Mouse (Mus musculus): Measurements from ENCODE around the gene Olfr623.
A peak's percentile ranks its signal among the peaks of the same experiment; 100 is the strongest.

Gene Olfr623

DNA sequence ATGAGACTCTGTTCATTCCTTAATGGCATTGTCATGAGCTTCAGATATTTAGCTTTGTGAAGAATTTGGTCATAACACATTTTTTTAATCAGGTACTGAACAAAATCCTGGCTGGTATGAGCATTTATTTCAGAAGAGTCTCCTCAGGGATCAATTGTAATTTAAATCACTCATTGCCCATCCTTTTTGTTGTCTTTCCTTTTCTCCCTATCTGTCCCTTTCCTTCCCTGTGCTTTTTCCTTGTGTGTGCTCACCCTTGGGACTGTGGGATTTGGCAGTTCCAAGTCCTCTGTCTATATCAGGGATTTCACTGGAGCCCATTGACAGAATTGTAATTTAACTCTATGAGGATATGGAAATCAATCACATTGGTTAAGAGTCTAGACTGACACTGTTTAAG lies at the start of gene Olfr623:
Gene Olfr623, minus strand, starts transcription at position 101 of the 400 bp plus-strand sequence.
- DNase-seq = no peak

DNA sequence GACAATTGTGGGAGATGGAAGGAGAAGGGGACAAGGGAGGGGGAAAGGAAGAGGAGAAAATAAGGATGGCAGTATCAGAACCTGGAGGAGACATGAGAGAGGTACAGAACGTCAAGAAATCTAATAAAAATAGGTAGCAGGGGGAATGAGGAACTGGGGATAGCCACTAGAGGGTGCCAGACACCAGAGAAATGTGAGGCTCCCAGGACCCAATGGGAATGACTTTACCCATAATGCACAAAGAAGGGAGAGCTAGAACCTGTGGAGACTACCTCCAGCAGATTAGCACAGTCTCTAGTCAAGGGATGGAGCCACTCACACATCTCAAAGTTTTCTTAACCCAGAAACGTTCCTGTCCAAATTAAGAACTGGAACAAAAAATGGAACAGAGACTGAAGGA lies 48.5 kb upstream of the Olfr623 start:
- peak; percentile 14 for DNase-seq

DNA sequence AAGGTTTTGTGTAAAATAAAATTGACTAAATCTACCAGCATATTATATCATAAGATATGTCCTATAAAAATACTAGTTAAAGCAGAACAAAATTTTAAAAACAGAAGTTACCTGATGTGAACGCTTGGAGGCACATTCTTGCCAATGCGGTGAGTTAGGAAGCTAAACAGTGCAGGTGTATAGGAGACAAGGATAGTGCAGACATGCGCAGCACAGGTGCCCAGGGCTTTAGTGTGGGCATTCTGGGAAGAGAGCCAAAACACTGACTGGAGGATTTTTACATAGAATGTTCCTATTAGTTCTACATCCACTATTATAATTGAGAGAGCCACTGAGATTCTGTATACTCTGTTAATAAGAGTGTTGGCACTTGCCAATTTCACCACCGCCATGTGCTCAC lies 36.0 kb upstream of the Olfr623 start:
- DNase-seq = no peak

DNA sequence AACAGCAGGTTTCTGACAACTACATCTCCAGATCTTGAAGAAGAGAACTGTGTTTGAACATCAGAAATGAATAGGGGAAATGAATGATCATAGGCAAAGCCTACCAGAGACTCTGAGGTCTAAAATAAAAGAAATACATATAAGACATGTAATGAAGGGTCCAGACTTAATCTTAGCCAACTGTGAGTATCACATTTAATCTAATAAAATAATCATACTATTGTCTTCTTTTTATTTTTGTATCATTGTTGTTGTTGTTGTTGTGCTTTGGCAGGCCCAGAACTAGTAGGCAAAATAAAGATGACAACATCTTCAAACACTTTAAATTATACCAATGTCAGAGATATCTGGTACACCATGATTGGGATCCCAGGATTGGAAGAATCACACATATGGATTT lies 18.9 kb upstream of the Olfr623 start, which contains the start of gene Olfr625-ps1:
Gene Olfr625-ps1, plus strand, starts transcription at position 301 of the 400 bp plus-strand sequence.
- DNase-seq = no peak

DNA sequence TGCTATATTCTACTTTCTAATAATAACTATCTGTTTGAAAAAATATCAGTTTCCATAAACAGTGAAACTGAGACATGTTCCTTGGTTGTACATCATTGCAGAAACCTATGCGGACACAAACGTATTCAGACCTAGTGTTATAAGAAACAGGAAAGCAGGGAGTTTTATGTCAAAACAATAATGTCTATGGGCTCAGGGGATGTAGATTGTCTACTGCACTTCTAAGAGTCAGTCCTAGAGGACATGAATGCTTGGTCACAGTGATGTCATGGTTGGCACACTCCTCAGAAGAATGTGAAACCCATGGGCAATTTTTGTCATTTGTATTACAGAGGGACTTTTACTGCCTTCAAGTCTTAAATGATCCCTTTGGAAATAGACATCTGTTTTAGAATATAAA lies 7.6 kb upstream of the Olfr623 start, which contains the start of gene Olfr624:
Gene Olfr624, minus strand, starts transcription at position 101 of the 400 bp plus-strand sequence.
- no peak for DNase-seq

DNA sequence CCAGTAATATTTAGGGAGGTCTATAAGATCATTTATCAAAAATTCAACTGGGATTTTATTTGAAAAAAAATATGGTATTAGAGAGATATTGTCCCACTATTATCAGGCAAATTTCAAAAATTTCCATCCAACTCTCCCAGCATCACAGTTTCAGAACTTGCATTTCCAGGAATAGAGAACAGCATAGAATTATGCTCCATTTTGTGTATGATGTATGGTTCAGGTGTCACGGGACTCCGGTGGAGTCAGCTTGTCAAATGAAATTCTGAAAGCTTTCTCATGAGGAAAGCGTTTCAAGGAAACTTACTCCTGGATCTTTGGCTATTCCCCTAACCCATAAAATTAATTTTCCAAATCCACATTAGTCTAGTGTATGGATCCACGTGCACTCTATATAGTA lies 19.4 kb downstream of the Olfr623 start:
- DNase-seq = no peak

DNA sequence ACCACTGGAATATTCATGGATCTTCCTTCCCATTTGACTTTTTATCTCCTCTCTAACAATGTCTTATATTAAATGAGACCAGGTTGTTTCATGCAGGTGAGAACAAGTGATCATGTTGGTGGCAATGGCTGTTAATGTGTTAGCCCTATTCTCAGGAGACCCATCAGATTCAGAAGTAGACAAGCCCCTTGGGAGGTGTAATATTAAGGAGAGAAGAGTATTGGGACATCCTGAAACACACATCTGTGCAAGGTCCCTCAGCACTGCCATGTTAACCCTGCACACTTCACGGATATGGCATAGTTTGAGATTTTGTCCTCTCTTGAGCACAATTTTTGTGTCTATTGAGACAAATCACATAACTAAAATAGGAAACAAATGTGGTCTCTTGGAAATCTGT lies 20.9 kb downstream of the Olfr623 start, which contains the start of gene Olfr622:
Gene Olfr622, minus strand, starts transcription at position 101 of the 400 bp plus-strand sequence.
- no peak for DNase-seq

DNA sequence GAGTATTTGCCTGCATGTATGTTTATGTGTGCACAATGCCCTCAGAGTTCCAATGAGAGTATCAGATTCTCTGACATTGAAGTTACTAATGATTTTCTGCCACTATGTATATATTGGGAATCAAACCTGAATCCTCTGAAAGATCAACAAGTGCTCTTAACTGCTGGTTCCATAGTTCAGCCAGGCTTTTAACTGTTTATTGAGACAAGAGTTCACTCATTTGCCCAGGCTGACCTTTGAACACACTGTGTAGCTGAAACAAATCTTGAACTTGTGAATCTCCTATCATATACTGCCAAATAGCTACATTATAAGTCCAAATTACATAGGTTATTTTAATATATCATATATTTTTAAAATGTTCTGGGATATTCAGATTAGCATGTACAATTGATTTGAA lies 26.7 kb downstream of the Olfr623 start:
- no peak for DNase-seq

DNA sequence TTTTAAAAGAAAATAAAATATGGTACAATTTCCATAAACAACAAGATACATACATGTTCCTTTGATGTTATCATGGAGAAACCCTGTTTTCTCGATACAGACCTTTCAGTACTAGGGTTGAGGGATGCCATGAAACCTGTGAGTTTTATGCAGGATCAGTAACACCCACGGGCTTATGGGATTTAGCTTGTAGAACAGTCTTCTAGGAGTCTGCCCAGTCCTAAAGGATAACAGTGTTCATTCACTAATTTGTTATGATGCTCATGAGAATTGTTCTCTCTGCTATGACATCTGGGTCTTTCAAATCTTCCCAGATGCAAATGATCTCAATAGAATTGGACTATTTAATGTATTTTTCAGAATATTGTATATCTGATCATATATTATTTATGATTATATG lies 51.1 kb downstream of the Olfr623 start, which contains the start of gene Olfr620:
Gene Olfr620, minus strand, starts transcription at position 101 of the 400 bp plus-strand sequence.
- DNase-seq = no peak

Measured in thymus, postnatal 14 days (tissue).